Mouse (Mus musculus) layer of hippocampus, postnatal 10 days (tissue): ENCODE measurements around the gene Tstd2. TPM values are rescaled to one million over a fixed set of nuclear protein-coding genes. Genes with fewer than 3 reads are reported as not detected.
A peak's percentile ranks its signal among the peaks of the same experiment; 100 is the strongest.

ENCODE experiments used
- DNase-seq, 2 experiments: peaks; one replicate each; pipeline ENCODE4 v3.0.0; 2021; ENCODE audit warnings: low spot score in 2 of 2
- long read RNA-seq: library from polyadenylated mRNA; stranded (forward); transcript quantifications from one replicate; pipeline ENCODE4 v2.0.0, GENCODE M21; 2023
- total RNA-seq, 2 experiments: library from RNA; stranded (reverse); gene quantifications; 2 replicates each; pipeline ENCODE4 v1.2.3; 2021

Gene Tstd2
- total RNA-seq: 10 to 100 TPM; 17.4 to 23.2 TPM
- long read RNA-seq, transcript Tstd2-202 (10 exons, 3,726 nt): major isoform, 6 of 10 reads
- long read RNA-seq, partial matches to known transcripts: 1 of 10 reads
- long read RNA-seq, other reads (novel, unspliced or antisense): 3 of 10 reads

- DNase-seq: peak; percentile 95 to 96
These were observed at the start of gene Tstd2, which contains the start of gene Ncbp1 for GRCm38 (mm10) chr4:46138287-46139222. Gene Tstd2 (minus strand): TSS chr4:46138694. Gene Ncbp1 (plus strand): TSS chr4:46138613.

- no peak for DNase-seq
These were observed 48.0 kb upstream of the Tstd2 start for GRCm38 (mm10) chr4:46186466-46186865.

GRCm38 (mm10) chr4:46185890-46186289, 47.4 kb upstream of the Tstd2 start:
- no peak for DNase-seq

GRCm38 (mm10) chr4:46185423-46185822, 46.9 kb upstream of the Tstd2 start:
- DNase-seq: no peak

GRCm38 (mm10) chr4:46182181-46182580, 43.7 kb upstream of the Tstd2 start:
- no peak for DNase-seq

- DNase-seq: no peak
These were observed 42.7 kb upstream of the Tstd2 start for GRCm38 (mm10) chr4:46181168-46181567.

GRCm38 (mm10) chr4:46177496-46177895, 39.0 kb upstream of the Tstd2 start:
- no peak for DNase-seq

GRCm38 (mm10) chr4:46177018-46177417, 38.5 kb upstream of the Tstd2 start:
- DNase-seq: peak in 1 of 2 experiments; percentile 30

GRCm38 (mm10) chr4:46176313-46176712, 37.8 kb upstream of the Tstd2 start:
- no peak for DNase-seq

- no peak for DNase-seq
These were observed 33.3 kb upstream of the Tstd2 start for GRCm38 (mm10) chr4:46171761-46172160.

GRCm38 (mm10) chr4:46165831-46166230, 27.3 kb upstream of the Tstd2 start:
- DNase-seq: no peak

- DNase-seq: no peak
These were observed 25.5 kb upstream of the Tstd2 start for GRCm38 (mm10) chr4:46164027-46164426.

GRCm38 (mm10) chr4:46151903-46152544, 13.5 kb upstream of the Tstd2 start:
- no peak for DNase-seq

- DNase-seq: no peak
These were observed 8.4 kb upstream of the Tstd2 start for GRCm38 (mm10) chr4:46146881-46147280.

GRCm38 (mm10) chr4:46144323-46144722, 5.8 kb upstream of the Tstd2 start:
- no peak for DNase-seq

- DNase-seq: no peak
These were observed 736 bp downstream of the Tstd2 start for GRCm38 (mm10) chr4:46137629-46138286.

- DNase-seq: no peak
These were observed 6.7 kb downstream of the Tstd2 start for GRCm38 (mm10) chr4:46131791-46132190.

- peak; percentile 47 to 59 for DNase-seq
These were observed 8.3 kb downstream of the Tstd2 start for GRCm38 (mm10) chr4:46130221-46130620.

GRCm38 (mm10) chr4:46129311-46130004, 9.0 kb downstream of the Tstd2 start:
- no peak for DNase-seq

GRCm38 (mm10) chr4:46126541-46126940, 12.0 kb downstream of the Tstd2 start:
- peak; percentile 79 to 81 for DNase-seq

GRCm38 (mm10) chr4:46123358-46123757, 15.1 kb downstream of the Tstd2 start:
- DNase-seq: no peak
